Mouse (Mus musculus) right cerebral cortex, adult 2 months (tissue): ENCODE measurements around the gene Trmt61a.
A peak's percentile ranks its signal among the peaks of the same experiment; 100 is the strongest.
"Not testable (repeated sequence)": the region's sequence is repeated elsewhere in the genome, so short reads cannot be mapped to it uniquely, and the experiment has no call there.

ENCODE experiments used
- DNase-seq, 2 experiments: peaks; one replicate each; pipeline ENCODE4 v3.0.0; 2021 to 2022; ENCODE audit warnings: low spot score in 2 of 2

Trmt61a gene

GRCm38 (mm10) chr12:111697708-111698107 lies 19.8 kb downstream of the Trmt61a start:
- DNase-seq = no peak

GRCm38 (mm10) chr12:111698346-111698913 lies 20.5 kb downstream of the Trmt61a start:
- DNase-seq = no peak

GRCm38 (mm10) chr12:111699542-111699941 lies 21.6 kb downstream of the Trmt61a start:
- DNase-seq = peak in 1 of 2 experiments; percentile 54

- peak in 1 of 2 experiments; percentile 63 for DNase-seq
Measured at GRCm38 (mm10) chr12:111700920-111701458, 23.1 kb downstream of the Trmt61a start.

DNA sequence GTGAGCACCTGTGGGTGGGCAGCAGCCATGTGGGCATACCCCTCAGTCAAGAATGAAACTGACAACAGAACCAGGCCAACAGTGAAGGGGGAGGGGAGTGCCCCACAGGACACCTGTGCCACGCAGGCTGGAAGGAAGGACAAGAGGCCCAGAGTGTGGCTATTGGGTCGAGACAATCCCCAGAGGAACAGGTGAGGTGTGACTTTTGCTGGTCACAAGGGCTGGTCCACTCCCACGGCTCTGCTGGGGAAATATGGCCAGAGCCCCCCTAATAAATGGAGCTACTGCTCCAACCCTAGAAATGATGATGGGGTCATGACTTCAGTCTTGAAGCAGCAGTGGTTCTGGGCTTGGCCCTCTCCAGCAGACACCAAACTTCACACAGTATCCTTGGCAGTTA lies 25.4 kb downstream of the Trmt61a start:
- DNase-seq = no peak

DNA sequence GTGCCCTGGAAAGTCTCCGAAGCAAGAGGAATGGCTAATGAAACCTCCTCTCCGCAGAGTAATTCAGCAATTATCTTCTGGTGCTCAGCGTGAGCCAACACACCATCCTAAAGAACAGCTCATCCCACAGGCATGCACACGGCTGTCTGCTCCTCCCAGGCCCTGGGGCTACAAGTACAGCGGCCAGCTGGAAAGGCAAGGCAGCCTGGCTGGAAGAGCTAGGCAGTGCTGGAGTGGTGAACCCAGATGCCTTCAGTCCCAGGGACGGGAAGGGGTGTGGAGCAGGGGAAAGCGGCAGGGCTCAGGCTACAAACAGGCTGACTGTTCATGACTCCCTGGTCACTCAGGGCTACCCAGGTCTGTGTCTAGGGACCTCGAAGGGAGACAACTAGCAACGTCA lies 26.7 kb downstream of the Trmt61a start:
- DNase-seq = no peak

- no peak for DNase-seq
Measured at GRCm38 (mm10) chr12:111705186-111705973, 27.5 kb downstream of the Trmt61a start.

GRCm38 (mm10) chr12:111708181-111708580 lies 30.3 kb downstream of the Trmt61a start:
- no peak for DNase-seq

DNA sequence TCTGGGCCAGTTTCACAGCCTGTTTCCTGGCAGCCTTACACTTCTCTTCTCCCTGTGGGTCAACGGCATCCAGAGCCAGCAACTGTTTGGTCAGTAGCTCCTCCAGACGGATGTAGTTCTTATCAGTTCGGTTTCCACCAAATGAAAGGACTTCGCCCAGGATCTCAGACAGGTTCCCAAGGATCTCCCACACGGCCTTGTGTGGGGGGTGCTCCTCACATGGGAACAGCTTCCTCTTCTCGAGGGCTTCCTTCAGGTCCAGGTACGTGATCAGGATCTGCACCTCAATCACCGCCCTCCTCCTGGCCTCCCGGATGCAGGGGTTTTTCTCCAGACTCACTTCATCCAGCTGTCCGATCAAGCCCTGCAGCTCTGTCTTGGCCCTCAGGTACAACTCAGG lies 32.2 kb downstream of the Trmt61a start:
- no peak for DNase-seq

- no peak for DNase-seq
Measured at GRCm38 (mm10) chr12:111712476-111712875, 34.6 kb downstream of the Trmt61a start.

GRCm38 (mm10) chr12:111713004-111713651 lies 35.2 kb downstream of the Trmt61a start, which contains the start of the genes Bag5 and Apopt1:
TSS of gene Bag5 (minus strand) at chr12:111713257.
TSS of gene Apopt1 (plus strand) at chr12:111713261.
- DNase-seq = peak; percentile 89 to 94

DNA sequence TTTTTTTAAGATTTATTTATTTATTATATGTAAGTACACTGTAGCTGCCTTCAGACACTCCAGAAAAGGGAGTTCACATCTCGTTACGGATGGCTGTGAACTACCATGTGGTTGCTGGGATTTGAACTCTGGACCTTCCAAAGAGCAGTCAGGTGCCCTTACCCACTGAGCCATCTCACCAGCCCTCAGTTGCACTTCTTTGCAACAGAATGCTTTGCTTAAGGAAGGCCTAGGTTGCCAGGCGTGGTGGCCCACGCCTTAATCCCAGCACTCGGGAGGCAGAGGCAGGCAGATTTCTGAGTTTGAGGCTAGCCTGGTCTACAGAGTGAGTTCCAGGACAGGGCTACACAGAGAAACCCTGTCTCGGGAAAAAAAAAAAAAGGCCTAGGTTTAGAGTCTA lies 36.0 kb downstream of the Trmt61a start:
- not testable (repeated sequence) for DNase-seq

DNA sequence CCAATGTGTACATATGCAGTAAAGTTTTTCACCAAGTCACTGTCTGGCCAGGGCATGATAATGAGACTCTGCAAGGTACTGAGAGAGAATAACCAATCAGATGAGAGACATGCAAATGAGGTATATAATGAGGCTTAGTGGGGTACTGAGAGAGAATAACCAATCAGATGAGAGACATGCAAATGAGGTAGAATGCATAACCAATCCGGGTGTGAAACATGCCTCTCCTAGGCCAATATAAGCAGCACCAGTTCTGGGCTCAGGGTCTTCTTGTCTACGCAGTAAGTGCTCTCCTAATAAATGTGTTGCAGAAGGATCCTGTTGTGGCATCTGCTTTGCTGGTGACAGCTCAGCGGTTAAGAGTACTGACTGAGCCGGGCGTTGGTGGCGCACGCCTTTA lies 38.6 kb downstream of the Trmt61a start:
- DNase-seq = no peak

- no peak for DNase-seq
Measured at GRCm38 (mm10) chr12:111718656-111719055, 40.8 kb downstream of the Trmt61a start.

DNA sequence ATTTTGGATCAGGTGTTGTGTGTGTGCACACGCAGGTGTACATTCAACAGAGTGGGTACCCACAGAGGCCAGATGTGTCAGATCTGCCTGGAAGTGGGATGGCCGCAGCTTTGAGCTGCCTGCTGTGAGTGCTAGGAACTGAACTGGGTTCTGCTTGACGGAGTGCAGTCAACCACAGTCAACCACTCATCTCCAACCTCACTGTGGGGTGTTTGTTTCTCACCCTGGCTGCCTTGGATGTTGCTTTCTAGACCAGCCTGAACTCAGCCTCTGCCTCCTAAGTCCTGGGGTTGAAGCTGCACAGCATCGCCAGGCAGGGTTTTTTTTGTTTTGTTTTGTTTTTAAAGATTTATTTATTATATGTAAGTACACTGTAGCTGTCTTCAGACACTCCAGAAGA lies 42.3 kb downstream of the Trmt61a start:
- no peak for DNase-seq

DNA sequence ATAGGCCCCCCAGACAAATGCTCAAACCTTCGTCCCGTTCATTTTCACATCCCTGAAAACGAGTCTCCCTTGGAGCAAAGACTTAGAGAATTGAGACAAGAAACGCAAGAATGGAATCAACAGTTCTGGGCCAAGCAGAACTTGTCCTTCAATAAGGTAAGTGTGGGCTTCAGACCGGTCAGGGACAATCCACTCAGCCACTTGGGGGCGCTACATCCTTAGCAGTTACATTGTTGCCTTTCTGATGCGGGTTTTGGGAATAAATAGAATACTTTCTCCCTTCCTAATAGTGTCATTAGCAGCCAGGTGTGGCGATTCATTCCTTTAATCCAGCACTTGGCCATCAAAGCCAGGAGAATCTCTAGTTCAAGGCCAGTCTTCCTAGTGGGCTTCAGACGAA lies 44.7 kb downstream of the Trmt61a start:
- no peak for DNase-seq

GRCm38 (mm10) chr12:111724638-111725337 lies 46.9 kb downstream of the Trmt61a start:
- DNase-seq = no peak

DNA sequence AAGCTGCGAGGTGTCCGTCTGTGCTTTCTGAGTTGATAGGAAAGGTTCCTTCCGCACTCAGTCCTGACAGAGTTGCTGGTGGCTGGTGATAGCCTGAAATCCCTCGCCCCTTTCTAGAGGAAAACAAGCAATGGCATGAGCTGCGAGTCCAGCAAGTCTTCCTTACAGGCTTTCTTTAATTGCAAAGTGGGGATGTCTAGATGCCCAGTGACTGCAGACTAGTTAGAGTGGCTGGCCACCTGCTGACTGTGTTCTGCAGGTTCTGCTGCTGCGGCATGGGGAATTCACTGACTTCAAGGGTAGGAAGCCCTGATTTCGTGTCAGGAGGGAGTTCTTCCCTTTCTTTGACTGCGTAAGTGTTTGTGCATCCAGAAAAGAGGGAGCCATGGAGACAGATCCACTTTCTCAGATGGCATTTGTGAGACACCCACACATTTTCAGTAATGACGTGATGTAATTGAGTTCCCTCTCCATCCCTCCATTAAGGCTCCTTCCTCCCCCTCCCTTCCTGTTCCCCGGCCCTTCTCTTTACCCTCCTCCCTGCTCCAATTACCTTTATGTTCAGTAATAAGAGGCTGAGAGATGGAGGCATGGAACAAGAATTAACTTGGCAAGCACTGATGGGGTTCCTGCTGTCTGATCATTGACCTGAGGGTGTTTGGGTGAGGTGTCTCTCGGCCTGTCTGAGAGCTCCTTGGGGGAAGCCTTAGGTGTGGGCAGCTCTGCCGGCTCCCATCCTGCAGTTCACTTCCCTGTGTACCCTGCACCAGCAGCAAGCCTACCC lies 47.6 kb downstream of the Trmt61a start:
- peak; percentile 61 to 68 for DNase-seq

DNA sequence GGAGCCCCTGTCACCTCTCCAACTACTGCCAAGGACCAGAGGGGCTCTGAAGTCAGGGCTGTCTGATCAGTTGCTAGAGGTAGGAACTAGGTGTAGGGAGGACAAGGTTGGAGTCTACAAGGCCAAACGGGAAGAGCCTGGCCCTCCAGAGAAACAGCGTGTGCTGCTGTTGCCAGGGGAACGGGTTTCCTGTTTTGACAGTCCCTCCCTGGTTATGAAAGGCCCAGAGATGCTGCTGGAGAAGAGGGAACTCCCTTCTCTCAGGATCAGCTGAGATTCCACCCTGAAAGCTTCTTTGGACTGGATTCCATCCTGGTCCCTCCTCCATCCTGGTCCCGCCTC lies 48.2 kb downstream of the Trmt61a start:
- DNase-seq = peak in 1 of 2 experiments; percentile 65

DNA sequence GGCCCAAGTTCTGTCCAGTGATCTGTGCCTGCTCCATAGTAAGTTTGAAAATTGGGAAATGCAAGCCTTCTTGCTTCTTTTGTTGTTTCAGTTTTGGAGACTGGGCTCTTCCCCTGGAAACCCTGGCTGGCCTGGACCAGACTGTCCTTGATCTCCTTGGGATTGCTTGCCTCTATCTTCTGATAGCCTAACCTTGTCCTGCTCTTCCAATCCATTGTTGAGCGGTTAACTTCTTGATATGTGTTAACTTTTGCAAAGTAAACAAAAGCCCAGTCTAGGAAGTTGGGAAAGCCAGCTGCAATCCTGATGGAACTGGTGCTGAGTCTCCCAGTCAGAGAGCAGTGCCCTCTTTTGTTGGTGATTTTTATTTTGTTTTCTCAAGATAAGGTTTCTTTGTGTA lies 50.1 kb downstream of the Trmt61a start:
- DNase-seq = no peak
